Mouse (Mus musculus) hindbrain, embryonic 15.5 days (tissue): ENCODE results near the gene Gm47189. TPM values are rescaled to one million over a fixed set of nuclear protein-coding genes. Genes with fewer than 3 reads are reported as not detected.
"Not testable (repeated sequence)": the region's sequence is repeated elsewhere in the genome, so short reads cannot be mapped to it uniquely, and the experiment has no call there.

ENCODE experiments used
- ATAC-seq: fragments of 200-750 bp; cut with Nextera tagmentation; 2 replicates; pipeline ENCODE4 v1.8.0; 2017; ENCODE audit warnings: low read depth, moderate number of reproducible peaks, moderate TSS enrichment; ENCODE audit not compliant: low FRiP score
- H3K27ac ChIP-seq: fragments of 300-500 bp; sonication (generic); replicated peaks from 2 replicates; pipeline ENCODE4 v1.5.1; 2015; ENCODE audit warnings: mild to moderate bottlenecking, inconsistent platforms
- H3K27me3 ChIP-seq: fragments of 300-500 bp; sonication (generic); 2 replicates; pipeline ENCODE4 v1.6.1; 2015; ENCODE audit warnings: control low read depth, inconsistent platforms
- H3K36me3 ChIP-seq: fragments of 300-500 bp; sonication (generic); 2 replicates; pipeline ENCODE4 v1.6.1; 2015; ENCODE audit warnings: control low read depth, inconsistent platforms
- H3K4me1 ChIP-seq: fragments of 300-500 bp; sonication (generic); replicated peaks from 2 replicates; pipeline ENCODE4 v1.6.1; 2015; ENCODE audit warnings: control low read depth, inconsistent platforms
- H3K4me2 ChIP-seq: fragments of 300-500 bp; sonication (generic); 2 replicates; pipeline ENCODE4 v1.6.1; 2015; ENCODE audit warnings: moderate library complexity, mild to moderate bottlenecking, inconsistent platforms
- H3K4me3 ChIP-seq: fragments of 300-500 bp; sonication (generic); 2 replicates; pipeline ENCODE4 v1.5.1; 2015; ENCODE audit warnings: mild to moderate bottlenecking, inconsistent platforms
- H3K9ac ChIP-seq: fragments of 300-500 bp; sonication (generic); 2 replicates; pipeline ENCODE4 v1.6.1; 2015; ENCODE audit warnings: inconsistent platforms
- H3K9me3 ChIP-seq: fragments of 300-500 bp; sonication (generic); 2 replicates; pipeline ENCODE4 v1.6.1; 2016; ENCODE audit warnings: control low read depth, inconsistent platforms
- WGBS: fragments of 180-500 bp; shearing (Covaris S2); methylation state at CpG from one replicate; pipeline ENCODE4 v1.1.7; 2015; 5-methylcytosine and 5-hydroxymethylcytosine counted together
- polyA plus RNA-seq: library from polyadenylated mRNA; unstranded; fragments of >200 nt; fragmentation: Nextera tagmentation; extraction: Ambion mirVana; gene quantifications from 2 replicates; pipeline ENCODE4 v1.2.1, GENCODE M21; 2015

The Gm47189 gene
- polyA plus RNA-seq = not detected in 2 replicates

- not testable (repeated sequence) for H3K4me3 ChIP-seq, H3K9me3 ChIP-seq, H3K27ac ChIP-seq, H3K4me1 ChIP-seq, ATAC-seq, H3K36me3 ChIP-seq, H3K9ac ChIP-seq, H3K4me2 ChIP-seq, H3K27me3 ChIP-seq
Observed at GRCm38 (mm10) chr14:41772341-41772740, at the start of gene Gm47189. Gene Gm47189 (minus strand): TSS chr14:41772441.

- not testable (repeated sequence) for H3K9me3 ChIP-seq, H3K4me1 ChIP-seq, H3K36me3 ChIP-seq, H3K27ac ChIP-seq, H3K9ac ChIP-seq, H3K27me3 ChIP-seq, H3K4me2 ChIP-seq, ATAC-seq, H3K4me3 ChIP-seq
- WGBS = 91% methylated on average over 3 of the region's 3 CpGs
Observed at GRCm38 (mm10) chr14:41755931-41756330, 16.3 kb downstream of the Gm47189 start.

GRCm38 (mm10) chr14:41750514-41750913, 21.7 kb downstream of the Gm47189 start, which contains the start of gene Gm7929:
Gene Gm7929 (minus strand): TSS chr14:41750614.
- H3K4me1 ChIP-seq, H3K9me3 ChIP-seq, H3K27ac ChIP-seq, ATAC-seq, H3K27me3 ChIP-seq, H3K4me3 ChIP-seq, H3K4me2 ChIP-seq, H3K9ac ChIP-seq, H3K36me3 ChIP-seq: not testable (repeated sequence)
- WGBS = 77% methylated on average over 1 of the region's 1 CpGs

GRCm38 (mm10) chr14:41723437-41723836, 48.8 kb downstream of the Gm47189 start:
- H3K4me1 ChIP-seq, H3K27me3 ChIP-seq, ATAC-seq, H3K9me3 ChIP-seq, H3K27ac ChIP-seq, H3K4me2 ChIP-seq, H3K4me3 ChIP-seq, H3K36me3 ChIP-seq, H3K9ac ChIP-seq: not testable (repeated sequence)
- 75% methylated on average over 15 of the region's 17 CpGs for WGBS

GRCm38 (mm10) chr14:41717180-41717579, 55.1 kb downstream of the Gm47189 start:
- WGBS = 84% methylated on average over 1 of the region's 1 CpGs
- not testable (repeated sequence) for H3K4me1 ChIP-seq, H3K4me3 ChIP-seq

More at GRCm38 (mm10) chr14:41717180-41717579, 55.1 kb downstream of the Gm47189 start:
- not testable (repeated sequence) for H3K36me3 ChIP-seq, H3K27me3 ChIP-seq, H3K4me2 ChIP-seq, H3K27ac ChIP-seq, ATAC-seq, H3K9me3 ChIP-seq, H3K9ac ChIP-seq

Other genes with a start within 250 kb of the Gm47189 start
- not detected in 2 replicates for gene Gm7970, start 216.9 kb downstream of the Gm47189 start, polyA plus RNA-seq
- gene 1700049E17Rik2, start 199.2 kb downstream of the Gm47189 start, polyA plus RNA-seq = not detected in 2 replicates
- not detected in 2 replicates for gene Gm3072, start 147.8 kb downstream of the Gm47189 start, polyA plus RNA-seq
- not detected in 2 replicates for gene Gm3676, start 126.0 kb downstream of the Gm47189 start, polyA plus RNA-seq
- gene Gm8068, start 70.6 kb downstream of the Gm47189 start, polyA plus RNA-seq = not detected in 2 replicates
- not detected in 2 replicates for gene Gm7929, start 21.8 kb downstream of the Gm47189 start, polyA plus RNA-seq
- not detected in 2 replicates for gene Gm7980, start 134.8 kb upstream of the Gm47189 start, polyA plus RNA-seq
- not detected in 2 replicates for gene 1700049E17Rik1, start 152.5 kb upstream of the Gm47189 start, polyA plus RNA-seq
- not detected in 2 replicates for gene 1700024B05Rik, start 171.6 kb upstream of the Gm47189 start, polyA plus RNA-seq
- 0.14 TPM in 1 of 2 replicates, not detected in the other for gene Gm6401, start 195.5 kb upstream of the Gm47189 start, polyA plus RNA-seq
- gene Gm3543, start 210.9 kb upstream of the Gm47189 start, polyA plus RNA-seq = not detected in 2 replicates